In the genomic region with DNA sequence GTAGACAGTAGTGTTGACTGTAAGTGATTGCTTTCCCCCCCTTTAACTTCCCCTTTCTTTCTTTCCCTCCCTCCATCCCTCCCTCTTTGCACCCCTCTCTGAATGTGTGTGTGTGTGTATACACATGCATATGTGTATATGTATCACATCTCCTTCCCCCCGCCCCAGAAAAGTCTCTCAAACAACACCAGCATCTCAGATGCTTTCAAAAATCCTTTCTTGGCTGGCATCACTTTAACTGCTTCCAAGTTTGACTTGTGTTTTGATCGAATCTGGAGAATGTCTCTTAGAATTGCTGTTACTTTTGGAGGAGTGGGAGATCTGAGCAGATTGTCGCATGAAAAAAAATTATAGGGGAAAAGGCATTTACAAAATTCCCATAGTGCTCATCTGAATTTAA, we compare ENCODE assay signal across 26 mouse cellular contexts. TPM values are rescaled to one million over a fixed set of nuclear protein-coding genes. Genes with fewer than 3 reads are reported as not detected.
"Had no signal": no experiment of that assay in that cellular context is flagged by ENCODE, and none has a peak within 500 bp of the region (broad histone marks: within the 10 kb centered on the region; RNA-seq: fewer than 3 reads in every experiment).

No protein-coding gene starts in this region.

- H3K9me3 ChIP-seq: embryonic facial prominence, embryonic 10.5 days; embryonic facial prominence, embryonic 12.5 days; embryonic facial prominence, embryonic 13.5 days; embryonic facial prominence, embryonic 15.5 days; forebrain, embryonic 15.5 days; heart, embryonic 10.5 days; heart, embryonic 12.5 days had no signal

- H3K9ac ChIP-seq: embryonic facial prominence, embryonic 12.5 days; embryonic facial prominence, embryonic 13.5 days; embryonic facial prominence, embryonic 15.5 days; forebrain, embryonic 15.5 days; heart, embryonic 12.5 days had no signal

- H3K36me3 ChIP-seq: embryonic facial prominence, embryonic 10.5 days; embryonic facial prominence, embryonic 12.5 days; embryonic facial prominence, embryonic 13.5 days; embryonic facial prominence, embryonic 15.5 days; forebrain, embryonic 15.5 days; heart, embryonic 10.5 days; heart, embryonic 12.5 days had no signal

- H3K27me3 ChIP-seq: embryonic facial prominence, embryonic 12.5 days; embryonic facial prominence, embryonic 13.5 days; embryonic facial prominence, embryonic 15.5 days; forebrain, embryonic 15.5 days; heart, embryonic 12.5 days had no signal

- ATAC-seq: forebrain, embryonic 15.5 days had no signal

- H3K27ac ChIP-seq: embryonic facial prominence, embryonic 10.5 days; embryonic facial prominence, embryonic 12.5 days; embryonic facial prominence, embryonic 13.5 days; embryonic facial prominence, embryonic 15.5 days; forebrain, embryonic 15.5 days; gastrocnemius, adult 2 months; heart, adult 2 months; heart, embryonic 10.5 days had no signal

- DNase-seq: cerebellum, adult 2 months; cerebellum, adult 8-10 months; cerebellum, adult 9-10 months; cerebellum, adult 9-11 months; cerebellum, postnatal 10 days; cerebellum, postnatal 14 days; cerebellum, postnatal 25 days; cerebellum, postnatal 36 days; embryo, embryonic 11 days; gastrocnemius, adult 2 months; gastrocnemius, postnatal 10 days; gastrocnemius, postnatal 14 days; gastrocnemius, postnatal 25 days; gastrocnemius, postnatal 36 days; heart, adult 11 months; heart, adult 18-20 months; heart, adult 2 months had no signal

- H3K4me3 ChIP-seq: embryonic facial prominence, embryonic 10.5 days; embryonic facial prominence, embryonic 12.5 days; embryonic facial prominence, embryonic 13.5 days; embryonic facial prominence, embryonic 15.5 days; erythroblast, embryonic 14.5 days; forebrain, embryonic 15.5 days; gastrocnemius, adult 2 months; heart, adult 2 months; heart, embryonic 10.5 days; heart, embryonic 12.5 days had no signal

- H3K4me2 ChIP-seq: embryonic facial prominence, embryonic 12.5 days; embryonic facial prominence, embryonic 13.5 days; embryonic facial prominence, embryonic 15.5 days; forebrain, embryonic 15.5 days; heart, embryonic 11.5 days; heart, embryonic 12.5 days had no signal

- H3K4me1 ChIP-seq: embryonic facial prominence, embryonic 10.5 days; embryonic facial prominence, embryonic 12.5 days; embryonic facial prominence, embryonic 13.5 days; embryonic facial prominence, embryonic 15.5 days; forebrain, embryonic 15.5 days; heart, embryonic 10.5 days; heart, embryonic 12.5 days had no signal

RNA-seq across cellular contexts. Expression of a gene that starts 4.3 kb away (rescaled TPM):
- polyA plus RNA-seq: erythroblast, embryonic 14.5 days had no signal
